Mouse (Mus musculus): Measurements from ENCODE around the gene Oxct1. TPM values are rescaled to one million over a fixed set of nuclear protein-coding genes. Genes with fewer than 3 reads are reported as not detected.

Gene Oxct1
- polyA plus RNA-seq, 1 experiment from 2014 or later: 64.8 TPM

DNA sequence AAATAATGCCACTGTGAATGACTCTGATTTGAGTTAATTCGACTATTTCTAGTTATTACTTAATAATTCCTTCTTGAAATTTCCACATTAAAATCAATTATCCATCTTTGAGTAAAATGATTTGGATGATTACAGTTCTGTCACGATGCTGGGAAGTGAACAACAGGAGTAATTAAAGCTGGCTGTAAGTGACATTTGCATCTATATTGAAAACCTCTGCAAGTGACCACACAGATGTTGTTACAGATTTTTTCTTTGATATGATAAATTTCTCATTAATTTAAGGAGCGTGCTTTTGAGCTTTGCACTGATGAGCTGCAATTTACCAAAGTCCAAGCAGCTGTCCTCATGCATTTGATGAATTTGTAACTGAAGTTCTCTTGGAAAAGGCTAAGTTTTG, 64.4 kb downstream of the Oxct1 start:
- no peak overlapping the region for H3K27ac ChIP-seq (ENCODE audit: low read length)
- 66% methylated on average over 3 of the region's 3 CpGs for WGBS
- no peaks in the 10 kb centered on the region for H3K9me3 ChIP-seq (ENCODE audit: low read length)
- no peak overlapping the region for H3K4me2 ChIP-seq (replicated peaks; ENCODE audit: low read depth, low read length)
- ATAC-seq (no peak), DNase-seq (ENCODE audit: low spot score) (no peak)
- TF ChIP-seq CTCF (IDR thresholded peaks at IDR 0.05) (no peak), EP300 (IDR thresholded peaks at IDR 0.05) (no peak)
- no peaks in the 10 kb centered on the region for H3K27me3 ChIP-seq (replicated peaks; ENCODE audit: insufficient read depth, low read length)
- H3K4me3 ChIP-seq (ENCODE audit: low read depth, low read length): no peak overlapping the region
- no peaks in the 10 kb centered on the region for H3K4me1 ChIP-seq (ENCODE audit: insufficient read depth, low read depth, low read length)
- no peak overlapping the region for H3K9ac ChIP-seq (replicated peaks; ENCODE audit: low read depth)
- H3K36me3 ChIP-seq (ENCODE audit: insufficient read depth, low read length): no peaks in the 10 kb centered on the region

DNA sequence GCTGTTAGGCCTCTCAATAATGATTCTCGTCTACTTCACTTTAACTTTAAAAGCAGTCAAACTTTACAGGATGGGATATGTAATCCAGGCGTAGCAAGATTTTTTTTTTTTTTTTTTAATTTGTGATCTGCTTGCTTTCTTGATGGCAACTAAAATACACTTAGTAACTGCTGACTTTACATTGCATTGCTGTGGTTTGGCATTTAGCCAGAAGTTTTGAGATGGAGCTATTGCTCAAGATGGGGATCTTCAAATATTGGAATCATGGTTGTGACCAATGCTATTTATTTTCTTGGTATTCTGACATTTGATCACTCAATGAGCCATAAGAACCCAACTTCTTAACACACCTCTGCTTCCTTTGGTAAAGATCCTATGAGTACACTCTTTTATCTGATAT, 66.4 kb downstream of the Oxct1 start:
- ATAC-seq (no peak), DNase-seq (ENCODE audit: low spot score) (no peak)
- 62% methylated on average over 2 of the region's 2 CpGs for WGBS
- no peaks in the 10 kb centered on the region for H3K9me3 ChIP-seq (ENCODE audit: low read length)
- H3K27me3 ChIP-seq (replicated peaks; ENCODE audit: insufficient read depth, low read length): no peaks in the 10 kb centered on the region
- H3K4me3 ChIP-seq (ENCODE audit: low read depth, low read length): no peak overlapping the region
- H3K9ac ChIP-seq (replicated peaks; ENCODE audit: low read depth): no peak overlapping the region
- no peaks in the 10 kb centered on the region for H3K4me1 ChIP-seq (ENCODE audit: insufficient read depth, low read depth, low read length)
- TF ChIP-seq EP300 (IDR thresholded peaks at IDR 0.05): no peak
- TF ChIP-seq CTCF (IDR thresholded peaks at IDR 0.05): no peak
- no peak overlapping the region for H3K27ac ChIP-seq (ENCODE audit: low read length)
- no peaks in the 10 kb centered on the region for H3K36me3 ChIP-seq (ENCODE audit: insufficient read depth, low read length)
- H3K4me2 ChIP-seq (replicated peaks; ENCODE audit: low read depth, low read length): no peak overlapping the region

DNA sequence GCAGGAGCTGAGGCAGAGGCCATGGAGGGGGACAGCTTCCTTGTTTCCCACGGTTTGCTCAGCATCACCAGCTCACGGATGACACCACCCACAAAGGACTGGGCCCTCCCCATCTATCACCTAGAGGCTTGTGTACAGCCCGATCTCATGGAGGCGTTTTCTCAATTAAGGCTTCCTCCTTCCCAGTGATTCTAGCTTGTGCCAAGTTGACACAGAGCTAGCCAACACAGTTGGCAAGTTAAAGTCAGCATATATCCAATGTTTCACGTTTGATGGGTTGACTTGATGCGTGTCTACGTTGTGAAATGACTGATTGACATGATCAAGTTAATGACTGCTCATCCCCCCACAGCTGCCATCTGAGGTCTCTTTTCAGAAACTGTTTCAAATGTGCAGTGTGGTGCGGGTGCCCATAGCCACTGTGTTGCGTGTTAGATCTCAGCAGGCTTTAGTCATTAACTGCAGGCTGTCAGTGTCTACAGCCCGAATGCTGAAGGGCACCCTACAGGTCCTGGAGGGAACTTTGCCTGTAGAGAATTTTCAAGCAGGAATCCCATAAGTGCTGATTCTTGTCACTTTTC, 74.2 kb downstream of the Oxct1 start:
- Histone ChIP-seq H3K36me3 (ENCODE audit: insufficient read depth, low read length) (no peaks in the 10 kb centered on the region), H3K27ac (ENCODE audit: low read length) (no peak overlapping the region), H3K4me1 (ENCODE audit: insufficient read depth, low read depth, low read length) (no peaks in the 10 kb centered on the region), H3K27me3 (replicated peaks; ENCODE audit: insufficient read depth, low read length) (no peaks in the 10 kb centered on the region), H3K4me3 (ENCODE audit: low read depth, low read length) (no peak overlapping the region), H3K9me3 (ENCODE audit: low read length) (no peaks in the 10 kb centered on the region), H3K4me2 (replicated peaks; ENCODE audit: low read depth, low read length) (no peak overlapping the region), H3K9ac (replicated peaks; ENCODE audit: low read depth) (no peak overlapping the region)
- WGBS: 90% methylated on average over 10 of the region's 10 CpGs
- no peak for DNase-seq (ENCODE audit: low spot score)
- TF ChIP-seq EP300 (IDR thresholded peaks at IDR 0.05) (no peak), CTCF (IDR thresholded peaks at IDR 0.05) (no peak)
- ATAC-seq: no peak

DNA sequence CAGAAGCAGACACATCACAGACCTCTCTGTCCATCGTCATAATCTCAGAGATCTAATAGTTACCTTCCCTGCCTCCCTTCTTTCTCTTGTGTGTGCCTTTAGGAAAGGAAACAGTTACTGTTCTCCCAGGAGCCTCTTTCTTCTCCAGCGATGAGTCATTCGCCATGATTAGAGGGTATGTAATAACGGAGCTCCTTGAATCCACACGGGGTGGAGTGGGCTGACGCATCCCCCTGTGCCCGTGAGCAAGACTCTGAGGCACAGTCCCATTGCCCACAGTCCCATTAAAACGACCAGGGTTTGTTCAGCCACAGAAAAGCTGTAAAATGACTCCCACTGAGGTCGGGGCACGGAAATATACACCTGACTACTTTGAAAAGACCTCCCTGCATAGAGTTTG, 74.8 kb downstream of the Oxct1 start:
- no peak for TF ChIP-seq EP300 (IDR thresholded peaks at IDR 0.05)
- no peak for TF ChIP-seq CTCF (IDR thresholded peaks at IDR 0.05)
- no peaks in the 10 kb centered on the region for H3K27me3 ChIP-seq (replicated peaks; ENCODE audit: insufficient read depth, low read length)
- no peak overlapping the region for H3K4me3 ChIP-seq (ENCODE audit: low read depth, low read length)
- no peaks in the 10 kb centered on the region for H3K4me1 ChIP-seq (ENCODE audit: insufficient read depth, low read depth, low read length)
- WGBS: 86% methylated on average over 10 of the region's 10 CpGs
- H3K4me2 ChIP-seq (replicated peaks; ENCODE audit: low read depth, low read length): no peak overlapping the region
- ATAC-seq (no peak), DNase-seq (ENCODE audit: low spot score) (no peak)
- no peaks in the 10 kb centered on the region for H3K9me3 ChIP-seq (ENCODE audit: low read length)
- H3K36me3 ChIP-seq (ENCODE audit: insufficient read depth, low read length): no peaks in the 10 kb centered on the region
- H3K27ac ChIP-seq (ENCODE audit: low read length): no peak overlapping the region
- no peak overlapping the region for H3K9ac ChIP-seq (replicated peaks; ENCODE audit: low read depth)

DNA sequence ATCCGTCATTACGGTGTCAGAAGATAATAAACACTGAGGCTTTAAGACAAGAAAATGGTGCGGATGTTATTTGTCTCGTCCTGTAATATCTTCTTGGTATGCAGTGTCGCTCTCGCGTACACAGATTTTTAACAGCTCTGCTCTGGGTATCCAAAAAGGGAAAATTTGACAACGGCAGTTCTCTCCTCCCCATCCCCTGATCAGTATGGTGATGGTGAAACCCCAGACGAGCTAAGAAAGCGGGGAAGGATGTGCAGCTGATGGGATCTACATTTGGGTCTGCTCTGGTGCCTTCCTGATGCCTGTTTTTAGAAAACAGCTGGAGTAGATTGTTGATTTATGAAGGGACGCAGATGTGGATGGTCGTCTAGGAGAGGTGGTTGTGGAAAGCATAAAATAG, 78.1 kb downstream of the Oxct1 start:
- 54% methylated on average over 12 of the region's 12 CpGs for WGBS
- no peaks in the 10 kb centered on the region for H3K36me3 ChIP-seq (ENCODE audit: insufficient read depth, low read length)

DNA sequence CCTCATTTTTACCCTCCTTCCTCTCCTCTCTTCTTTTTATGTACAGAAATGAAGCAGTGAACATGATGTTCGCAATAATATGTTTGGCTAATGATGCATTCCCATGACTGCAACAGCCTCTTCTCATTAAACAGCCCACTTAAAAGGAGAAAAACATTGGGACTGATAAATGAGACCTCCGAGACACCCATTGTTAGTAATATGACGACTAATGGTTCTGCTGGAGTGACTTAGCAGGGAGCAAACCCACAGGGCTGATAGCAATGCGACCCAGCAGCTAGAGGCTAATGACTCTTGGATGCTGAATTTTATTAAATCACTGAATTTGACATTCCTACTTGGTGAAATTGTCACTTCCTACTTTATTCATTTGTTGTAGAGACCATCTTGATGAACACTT, 79.3 kb downstream of the Oxct1 start:
- no peak for TF ChIP-seq EP300 (IDR thresholded peaks at IDR 0.05)
- TF ChIP-seq CTCF (IDR thresholded peaks at IDR 0.05): no peak
- no peak overlapping the region for H3K4me3 ChIP-seq (ENCODE audit: low read depth, low read length)
- H3K9ac ChIP-seq (replicated peaks; ENCODE audit: low read depth): no peak overlapping the region
- 68% methylated on average over 4 of the region's 4 CpGs for WGBS
- no peak for DNase-seq (ENCODE audit: low spot score)
- H3K4me2 ChIP-seq (replicated peaks; ENCODE audit: low read depth, low read length): no peak overlapping the region
- H3K4me1 ChIP-seq (ENCODE audit: insufficient read depth, low read depth, low read length): no peaks in the 10 kb centered on the region
- no peaks in the 10 kb centered on the region for H3K36me3 ChIP-seq (ENCODE audit: insufficient read depth, low read length)
- H3K27me3 ChIP-seq (replicated peaks; ENCODE audit: insufficient read depth, low read length): no peaks in the 10 kb centered on the region
- no peaks in the 10 kb centered on the region for H3K9me3 ChIP-seq (ENCODE audit: low read length)
- no peak for ATAC-seq
- no peak overlapping the region for H3K27ac ChIP-seq (ENCODE audit: low read length)

More for the DNA sequence above, 78.1 kb downstream of the Oxct1 start:
- Histone ChIP-seq H3K27ac (ENCODE audit: low read length) (no peak overlapping the region), H3K9me3 (ENCODE audit: low read length) (no peaks in the 10 kb centered on the region), H3K27me3 (replicated peaks; ENCODE audit: insufficient read depth, low read length) (no peaks in the 10 kb centered on the region), H3K4me1 (ENCODE audit: insufficient read depth, low read depth, low read length) (no peaks in the 10 kb centered on the region), H3K4me2 (replicated peaks; ENCODE audit: low read depth, low read length) (no peak overlapping the region), H3K4me3 (ENCODE audit: low read depth, low read length) (no peak overlapping the region), H3K9ac (replicated peaks; ENCODE audit: low read depth) (no peak overlapping the region)
- no peak for ATAC-seq
- DNase-seq (ENCODE audit: low spot score): no peak
- no peak for TF ChIP-seq EP300 (IDR thresholded peaks at IDR 0.05)
- TF ChIP-seq CTCF (IDR thresholded peaks at IDR 0.05): no peak

GRCm38 (mm10) chr15:4119962-4120361, 93.8 kb downstream of the Oxct1 start:
- H3K4me2 ChIP-seq (replicated peaks; ENCODE audit: low read depth, low read length): no peak overlapping the region
- 92% methylated on average over 6 of the region's 6 CpGs for WGBS

More at GRCm38 (mm10) chr15:4119962-4120361, 93.8 kb downstream of the Oxct1 start:
- no peak for TF ChIP-seq CTCF (IDR thresholded peaks at IDR 0.05)
- TF ChIP-seq EP300 (IDR thresholded peaks at IDR 0.05): no peak
- Histone ChIP-seq H3K4me1 (ENCODE audit: insufficient read depth, low read depth, low read length) (no peaks in the 10 kb centered on the region), H3K9me3 (ENCODE audit: low read length) (no peaks in the 10 kb centered on the region), H3K9ac (replicated peaks; ENCODE audit: low read depth) (no peak overlapping the region), H3K27ac (ENCODE audit: low read length) (no peak overlapping the region), H3K27me3 (replicated peaks; ENCODE audit: insufficient read depth, low read length) (no peaks in the 10 kb centered on the region), H3K4me3 (ENCODE audit: low read depth, low read length) (no peak overlapping the region), H3K36me3 (ENCODE audit: insufficient read depth, low read length) (no peaks in the 10 kb centered on the region)
- DNase-seq (ENCODE audit: low spot score) (no peak), ATAC-seq (no peak)
